In genomic region chr1:84302788-84303187, GRCm38 (mm10) we compare ENCODE assay signal across 17 mouse cellular contexts.
DNase-seq lines count a peak whose midpoint lies in the region; ATAC-seq and TF ChIP-seq lines count a peak whose summit lies in the region.
"Had no signal": no experiment of that assay in that cellular context is flagged by ENCODE, and none has a peak within 500 bp of the region (broad histone marks: within the 10 kb centered on the region; RNA-seq: fewer than 3 reads in every experiment).

No protein-coding gene starts in this region.

- no peaks in the 10 kb centered on the region for H3K9me3 ChIP-seq in liver, embryonic 12.5 days (replicated peaks)
- H3K9me3 ChIP-seq in lung, embryonic 16.5 days (ENCODE audit: control insufficient read depth, low read length), result no peaks in the 10 kb centered on the region
- H3K9me3 ChIP-seq: embryonic facial prominence, embryonic 15.5 days; heart, embryonic 15.5 days; limb, embryonic 12.5 days; neural tube, embryonic 12.5 days had no signal

- no peak overlapping the region for H3K9ac ChIP-seq in liver, adult 2 months (ENCODE audit: low read depth, low read length)
- H3K9ac ChIP-seq in liver, embryonic 12.5 days, result no peak overlapping the region
- H3K9ac ChIP-seq in lung, embryonic 16.5 days (ENCODE audit: low read length), result no peak overlapping the region
- H3K9ac ChIP-seq: embryonic facial prominence, embryonic 15.5 days; heart, embryonic 15.5 days; limb, embryonic 12.5 days; neural tube, embryonic 12.5 days had no signal

- H3K4me1 ChIP-seq in liver, adult 2 months (ENCODE audit: control insufficient read depth, insufficient read depth, low read length), result peaks cover 5% of the 10 kb centered on the region
- no peaks in the 10 kb centered on the region for H3K4me1 ChIP-seq in liver, embryonic 12.5 days
- H3K4me1 ChIP-seq in lung, embryonic 16.5 days (replicated peaks; ENCODE audit: control insufficient read depth, insufficient read depth, low read length), result no peaks in the 10 kb centered on the region
- H3K4me1 ChIP-seq: embryonic facial prominence, embryonic 15.5 days; heart, embryonic 15.5 days; limb, embryonic 12.5 days; neural tube, embryonic 12.5 days had no signal

- no peaks in the 10 kb centered on the region for H3K27me3 ChIP-seq in liver, adult 2 months (ENCODE audit: control insufficient read depth, insufficient read depth, low read length)
- no peaks in the 10 kb centered on the region for H3K27me3 ChIP-seq in liver, embryonic 12.5 days (replicated peaks)
- no peaks in the 10 kb centered on the region for H3K27me3 ChIP-seq in lung, embryonic 16.5 days (ENCODE audit: control insufficient read depth, insufficient read depth, low read depth, low read length)
- H3K27me3 ChIP-seq: embryonic facial prominence, embryonic 15.5 days; heart, embryonic 15.5 days; limb, embryonic 12.5 days; neural tube, embryonic 12.5 days had no signal

- ATAC-seq in liver, embryonic 12.5 days, result no peak
- ATAC-seq in lung, embryonic 16.5 days (ENCODE audit: low read depth), result peak; percentile 69
- no peak for ATAC-seq in megakaryocyte-erythroid progenitor cell, adult 5-6 weeks (replicated peaks; ENCODE audit: low FRiP score, low TSS enrichment, poor library complexity, severe bottlenecking)
- ATAC-seq: intestine, postnatal 0 days had no signal

- no peak for TF ChIP-seq CTCF in liver, adult 2 months (IDR thresholded peaks at IDR 0.05; ENCODE audit: low read depth, low read length)

- no peak for TF ChIP-seq POLR2A in liver, adult 2 months (IDR thresholded peaks at IDR 0.05; ENCODE audit: extremely low read depth, insufficient read depth, low read length)

- no peaks in the 10 kb centered on the region for H3K36me3 ChIP-seq in liver, adult 2 months (ENCODE audit: control insufficient read depth, insufficient read depth, low read length)
- H3K36me3 ChIP-seq in liver, embryonic 12.5 days, result no peaks in the 10 kb centered on the region
- H3K36me3 ChIP-seq in lung, embryonic 16.5 days (ENCODE audit: control insufficient read depth, insufficient read depth, low read length), result no peaks in the 10 kb centered on the region
- H3K36me3 ChIP-seq: embryonic facial prominence, embryonic 15.5 days; heart, embryonic 15.5 days; limb, embryonic 12.5 days; neural tube, embryonic 12.5 days had no signal

- DNase-seq in adrenal gland, adult 8-10 months, result peak; percentile 34
- DNase-seq in adrenal gland, adult 18-20 months (ENCODE audit: low spot score in 2 of 2), result no peak
- DNase-seq in liver, adult 2 months (ENCODE audit: extremely low read depth, low read depth, low spot score), result peak; percentile 70
- DNase-seq in skeletal muscle tissue, adult 2 months (ENCODE audit: low read depth, low spot score), result peak; percentile 66
- DNase-seq in left cerebral cortex, postnatal 14 days (ENCODE audit: low spot score in 2 of 2), result no peak
- DNase-seq: B cell, adult 2 months; cerebellum, adult 9-10 months; right cerebral cortex, postnatal 25 days had no signal

- H3K4me2 ChIP-seq in liver, embryonic 12.5 days, result no peak overlapping the region
- no peak overlapping the region for H3K4me2 ChIP-seq in lung, embryonic 16.5 days (ENCODE audit: low read depth, low read length)
- H3K4me2 ChIP-seq: embryonic facial prominence, embryonic 15.5 days; heart, embryonic 15.5 days; limb, embryonic 12.5 days; neural tube, embryonic 12.5 days had no signal

- no peaks in the 10 kb centered on the region for H3K79me2 ChIP-seq in liver, adult 2 months (ENCODE audit: control insufficient read depth, insufficient read depth, low read length)

- no peak overlapping the region for H3K27ac ChIP-seq in liver, adult 2 months (replicated peaks; ENCODE audit: insufficient read depth, low read depth, low read length)
- H3K27ac ChIP-seq in liver, embryonic 12.5 days, result no peak overlapping the region
- H3K27ac ChIP-seq in lung, embryonic 16.5 days (ENCODE audit: low read length), result no peak overlapping the region
- H3K27ac ChIP-seq: embryonic facial prominence, embryonic 15.5 days; heart, embryonic 15.5 days; layer of hippocampus, adult 2 months; limb, embryonic 12.5 days; neural tube, embryonic 12.5 days had no signal

- H3K4me3 ChIP-seq in liver, adult 2 months (ENCODE audit: insufficient read depth, low read depth, low read length), result no peak overlapping the region
- no peak overlapping the region for H3K4me3 ChIP-seq in liver, embryonic 12.5 days
- no peak overlapping the region for H3K4me3 ChIP-seq in lung, embryonic 16.5 days (ENCODE audit: low read length)
- H3K4me3 ChIP-seq: embryonic facial prominence, embryonic 15.5 days; heart, embryonic 15.5 days; layer of hippocampus, adult 2 months; limb, embryonic 12.5 days; neural tube, embryonic 12.5 days had no signal

- intact Hi-C loops in left cerebral cortex, postnatal 14 days (cut with DNase I), result no loop called here

- 29% methylated on average over 3 of the region's 3 CpGs for WGBS in liver, adult 2 months
- 48% methylated on average over 3 of the region's 3 CpGs for WGBS in liver, embryonic 12.5 days (ENCODE audit: insufficient replicate concordance)
- 33% methylated on average over 3 of the region's 3 CpGs for WGBS in lung, embryonic 16.5 days

Comparison
In these comparisons a context has a peak if more than half of its experiments do, and no peak if none do; other contexts are left out.
1. DNase-seq: peak in adrenal gland, adult 8-10 months (single experiment), liver, adult 2 months (single experiment) and skeletal muscle tissue, adult 2 months (single experiment); none in adrenal gland, adult 18-20 months (0 of 2) and left cerebral cortex, postnatal 14 days (0 of 2).